Mouse (Mus musculus) fibroblast of lung, adult 2 months (primary cell): ENCODE measurements around the gene Gm8890.
"Not testable (repeated sequence)": the region's sequence is repeated elsewhere in the genome, so short reads cannot be mapped to it uniquely, and the experiment has no call there.

Experiments
- DNase-seq: peaks from one replicate; pipeline ENCODE4 v3.0.0-alpha.2; 2011; ENCODE audit warnings: low read depth

Gene Gm8890

GRCm38 (mm10) chr5:11255733-11256132, at the start of gene Gm8890:
Gm8890 (plus strand) TSS chr5:11256033.
- DNase-seq = not testable (repeated sequence)

- DNase-seq = not testable (repeated sequence)
These were observed 388 bp downstream of the Gm8890 start for GRCm38 (mm10) chr5:11256221-11256620.
